Mouse (Mus musculus) mouse trophoblast stem cell (cell line): ENCODE measurements around the gene Pym1.

Source experiments
- in situ Hi-C, 2 experiments: fragments of 300-500 bp; cut with MseI, MboI; formaldehyde crosslinking; loops; 2 replicates in 1 of 2; 3 replicates in 1 of 2; pipeline ENCODE4 v1.15.1; 2025

The Pym1 gene

DNA sequence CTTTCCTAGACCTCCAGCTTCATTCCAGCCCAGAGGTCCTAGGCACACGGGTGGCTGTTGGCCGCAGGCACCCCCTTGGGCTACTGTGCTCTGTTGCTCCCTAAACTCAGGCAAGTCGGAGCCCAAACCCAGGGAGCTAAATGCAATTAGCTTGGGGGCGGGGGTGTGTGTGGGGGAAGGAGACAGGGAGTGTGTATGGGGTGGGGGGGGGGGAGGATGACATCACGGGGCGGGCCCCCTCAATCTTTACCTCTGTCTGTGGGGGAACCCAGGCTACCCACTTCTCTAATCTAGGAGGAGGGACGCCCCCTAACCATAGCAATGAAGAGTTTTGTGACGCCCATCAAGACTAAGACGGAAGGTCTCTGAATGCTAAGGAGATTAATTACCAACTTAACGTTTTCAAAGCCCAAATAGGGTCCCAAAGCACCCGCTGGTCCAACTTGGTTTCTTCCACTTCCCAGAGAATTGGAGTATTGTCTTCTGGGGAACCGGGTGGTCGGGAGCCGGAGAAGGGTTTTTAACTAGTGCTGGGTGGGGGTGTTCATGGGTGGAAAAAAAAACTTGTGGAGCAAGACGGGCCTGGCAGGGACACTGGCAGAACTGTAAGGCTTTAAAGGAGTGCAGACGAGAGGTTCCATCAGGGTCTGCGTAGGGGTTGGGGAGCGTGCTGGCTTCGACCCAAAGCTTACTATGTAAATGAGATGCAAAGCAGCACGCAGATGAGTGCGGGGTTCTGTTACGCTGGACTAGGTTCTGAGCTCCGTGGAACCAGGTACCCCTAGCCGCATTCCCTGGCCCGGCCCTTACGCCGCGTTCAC is 56.8 kb downstream of the Pym1 start, which contains the start of gene Tmem198b:
Tmem198b (minus strand) TSS at position 100 of the 821 bp plus-strand sequence.
- in situ Hi-C loops = no loop called here

DNA sequence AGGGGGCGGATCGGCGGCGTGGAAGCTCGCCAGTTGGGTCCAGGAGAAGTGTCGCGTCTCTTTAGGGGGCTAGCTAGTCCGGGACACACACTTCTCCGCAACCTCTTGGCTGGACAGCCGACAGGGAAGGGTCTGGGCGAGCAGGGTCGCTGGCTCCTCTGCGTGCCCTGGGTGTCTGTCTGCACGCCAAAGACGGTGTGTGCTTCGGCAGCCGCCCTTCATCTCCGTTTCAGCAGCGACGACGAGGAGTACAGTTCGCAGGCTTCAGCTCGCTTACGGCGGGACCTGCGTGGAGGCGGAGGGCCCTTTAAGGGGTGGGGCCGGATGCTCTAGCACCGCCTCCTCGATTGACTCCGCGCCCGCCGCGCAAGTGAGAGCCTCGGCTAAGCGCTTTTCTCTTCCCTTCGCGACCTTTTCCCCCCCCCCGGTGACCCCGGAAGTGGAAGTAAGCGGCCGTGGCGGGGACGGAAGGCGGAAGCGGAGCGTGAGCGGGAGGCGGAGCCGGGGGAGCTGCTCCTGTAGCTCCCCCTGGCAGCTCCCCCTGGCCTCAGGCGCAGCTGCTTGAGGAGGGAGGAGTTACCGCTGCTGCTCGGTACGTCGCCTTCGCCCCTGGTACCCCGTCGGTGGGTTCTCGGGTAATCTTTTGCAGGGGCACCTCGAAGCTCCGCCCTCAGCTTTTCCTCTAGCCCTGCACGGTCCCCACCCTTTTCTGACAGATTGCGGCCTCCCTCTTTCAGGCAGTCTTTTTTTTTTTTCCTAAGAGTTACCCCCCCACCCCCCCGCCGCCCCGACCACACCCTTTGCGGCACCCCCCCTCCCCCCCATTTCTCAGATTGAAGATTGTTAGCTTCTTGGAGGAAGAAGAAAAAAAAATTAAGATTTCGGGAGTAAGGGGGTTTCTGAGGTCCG is 57.7 kb downstream of the Pym1 start:
- in situ Hi-C loops = no loop called here

DNA sequence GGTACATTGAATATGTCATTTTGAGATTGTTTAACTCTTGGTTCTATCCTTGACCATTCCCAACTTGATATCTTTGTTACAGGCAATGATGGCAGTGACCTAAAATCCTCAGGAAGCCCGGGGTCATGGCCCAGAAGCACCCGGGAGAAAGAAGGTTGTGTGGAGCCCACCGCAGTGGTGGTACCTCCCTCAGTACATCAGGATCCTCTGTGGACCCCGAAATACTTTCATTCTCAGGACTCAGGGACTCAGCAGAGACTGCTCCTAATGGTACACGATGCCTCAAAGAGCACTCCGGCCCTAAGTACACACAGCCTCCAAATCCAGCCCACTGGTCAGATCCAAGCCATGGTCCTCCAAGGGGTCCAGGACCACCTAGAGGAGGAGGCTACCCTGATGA is 58.4 kb downstream of the Pym1 start:
- in situ Hi-C loops = no loop called here

DNA sequence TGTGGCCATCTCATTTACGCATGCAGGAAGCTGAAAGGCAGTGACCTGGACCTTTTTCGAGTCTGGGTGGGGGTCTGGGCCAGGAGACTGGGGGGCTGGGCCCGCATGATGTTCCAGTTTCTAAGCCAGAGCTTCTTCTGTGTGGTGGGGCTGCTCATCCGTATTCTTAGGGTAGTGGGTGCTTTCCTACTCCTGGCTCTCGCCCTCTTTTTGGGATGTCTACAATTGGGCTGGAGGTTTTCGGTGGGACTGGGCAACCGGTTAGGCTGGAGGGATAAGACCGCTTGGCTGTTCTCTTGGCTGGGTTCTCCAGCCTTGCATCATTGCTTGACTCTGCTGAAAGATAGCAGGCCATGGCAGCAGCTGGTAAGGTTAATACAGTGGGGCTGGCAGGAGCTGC is 59.3 kb downstream of the Pym1 start:
- in situ Hi-C loops = no loop called here
